Mouse (Mus musculus): ENCODE results near the gene Gm20388.

DNA sequence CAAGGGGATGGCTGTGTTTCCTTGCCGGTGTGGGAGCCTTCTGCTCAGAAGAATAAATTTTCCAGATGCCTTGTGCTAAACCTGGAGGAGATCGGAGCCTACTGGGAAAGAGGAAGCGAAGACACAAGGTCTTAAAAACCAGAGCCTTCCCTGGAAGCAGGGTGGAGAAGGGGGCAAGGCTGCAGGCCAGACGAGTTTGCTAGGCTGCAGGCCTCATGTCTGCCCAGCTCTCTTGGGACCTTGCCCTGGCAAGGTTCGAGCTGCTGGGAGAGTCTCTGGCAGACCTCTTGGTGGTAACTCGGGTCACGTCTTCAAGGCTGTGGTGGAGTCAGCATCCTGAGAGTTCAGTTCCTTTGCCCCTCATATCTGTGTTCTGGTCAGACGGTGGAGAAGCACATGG, 324.2 kb downstream of the Gm20388 start:
- TF ChIP-seq CTCF (IDR thresholded peaks at IDR 0.05; ENCODE audit: borderline replicate concordance, extremely low read depth, insufficient read depth, insufficient read length) (no peak), POLR2A (IDR thresholded peaks at IDR 0.05; ENCODE audit: borderline replicate concordance, extremely low read depth, insufficient read depth, insufficient read length, poor library complexity, severe bottlenecking) (no peak)

All from brain, embryonic 14.5 days (tissue).